Mouse (Mus musculus): Measurements from ENCODE around the gene Socs7.

DNA sequence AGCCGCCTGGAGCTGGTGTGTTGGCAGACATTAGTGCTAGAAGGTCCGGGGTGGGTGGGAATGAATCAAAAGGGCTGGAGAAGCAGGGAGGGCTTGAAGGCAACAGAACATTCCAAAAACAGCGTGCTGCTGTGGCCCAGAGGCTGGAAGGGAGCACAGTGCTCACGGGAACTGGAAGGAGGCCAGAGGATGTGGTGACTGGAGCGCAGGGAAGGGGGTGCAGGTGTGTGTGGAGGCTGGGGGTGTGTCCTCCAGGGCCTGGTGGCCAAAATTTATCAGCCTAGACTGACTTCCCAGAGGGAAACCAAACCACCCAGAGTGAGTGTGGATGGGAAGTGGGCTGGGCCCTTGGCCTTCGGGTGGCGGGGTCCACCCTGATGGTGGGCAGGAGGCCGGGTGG, 67.3 kb downstream of the Socs7 start:
- TF ChIP-seq CTCF (IDR thresholded peaks at IDR 0.05; ENCODE audit: borderline replicate concordance, extremely low read depth, insufficient read depth, insufficient read length) (no peak), POLR2A (IDR thresholded peaks at IDR 0.05; ENCODE audit: borderline replicate concordance, extremely low read depth, insufficient read depth, insufficient read length, poor library complexity, severe bottlenecking) (no peak)
